Mouse (Mus musculus) CD4-positive, CD25-positive, alpha-beta regulatory T cell (primary cell): ENCODE data around the gene Nipsnap1. TPM values are rescaled to one million over a fixed set of nuclear protein-coding genes. Genes with fewer than 3 reads are reported as not detected.

Experiments
- polyA plus RNA-seq: library from polyadenylated mRNA; unstranded; fragments of 100-300 nt; shearing (Covaris generic); gene quantifications from one replicate; pipeline ENCODE4 v1.2.1, GENCODE M21; 2017

Nipsnap1 gene
- polyA plus RNA-seq = 38.4 TPM

DNA sequence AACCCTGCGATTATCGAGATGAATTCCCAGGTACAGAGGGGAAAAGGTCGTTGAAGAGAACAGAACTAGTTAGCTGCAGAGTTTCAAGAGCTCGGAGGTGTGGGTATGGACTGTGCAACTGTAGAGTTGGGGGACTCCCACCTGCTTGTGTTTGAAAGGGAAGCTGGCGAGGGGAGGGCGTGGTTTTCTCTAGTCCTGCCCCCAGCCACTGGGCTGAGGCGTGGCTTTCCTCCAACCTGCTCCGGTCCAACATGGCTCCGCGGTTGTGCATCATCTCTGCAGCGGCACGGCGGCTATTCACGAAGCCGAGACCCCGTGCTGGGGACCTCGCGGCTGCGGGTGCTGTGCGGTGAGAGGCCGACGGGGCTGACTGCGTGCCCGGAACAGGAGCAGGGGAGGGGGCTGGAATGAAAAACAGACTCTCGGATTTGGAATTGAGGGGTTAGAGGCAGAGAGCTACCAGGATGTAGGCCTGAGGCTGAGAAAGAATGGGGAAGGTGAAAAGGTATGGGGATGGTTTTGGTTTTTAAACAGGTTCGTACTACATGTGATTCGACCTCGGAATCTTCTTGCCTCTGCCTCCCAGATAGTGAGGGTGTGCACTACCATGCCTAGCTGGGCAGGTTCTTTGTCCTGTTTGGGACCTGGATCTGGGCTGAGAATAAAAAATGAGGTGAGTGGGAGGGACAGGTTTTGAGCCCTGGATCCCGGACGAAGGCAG, at the start of gene Nipsnap1:
Gene Nipsnap1 (plus strand): TSS at position 197 of the 721 bp plus-strand sequence.

DNA sequence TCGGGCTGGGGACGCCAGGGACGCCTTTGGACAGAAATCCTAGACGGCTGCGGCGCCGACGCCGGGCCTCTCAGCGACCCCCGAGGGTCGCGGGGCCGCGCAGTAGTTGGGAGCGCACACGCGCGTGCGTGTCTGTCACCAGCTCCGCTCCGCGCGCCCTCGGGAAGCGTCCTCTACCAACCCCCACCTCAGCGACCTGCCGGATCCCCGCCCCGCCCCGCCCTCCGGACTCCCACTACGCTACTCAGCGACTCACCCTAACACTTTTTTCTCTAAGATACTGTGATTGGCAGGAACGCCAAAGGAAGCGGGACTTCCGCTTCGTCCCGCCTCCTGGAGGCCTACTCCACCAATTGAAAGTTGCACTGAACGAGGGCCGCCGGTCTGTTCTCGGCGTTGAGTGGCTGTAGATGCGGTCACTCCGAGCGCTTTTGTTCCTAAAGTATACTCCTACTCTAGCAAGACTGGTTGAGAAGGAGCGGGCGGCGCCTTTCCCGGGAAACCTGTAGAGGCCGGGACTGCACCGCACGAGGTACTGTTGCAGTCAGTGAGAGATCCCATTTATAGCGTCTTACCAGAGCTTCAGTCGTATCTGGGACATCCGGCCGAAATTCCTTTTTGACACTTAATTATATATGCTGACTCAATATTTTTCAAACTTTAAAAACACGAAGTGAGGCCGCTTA, 24.4 kb upstream of the Nipsnap1 start, which contains the start of gene Nf2:
Gene Nf2 (minus strand): TSS at position 279 of the 686 bp plus-strand sequence.

DNA sequence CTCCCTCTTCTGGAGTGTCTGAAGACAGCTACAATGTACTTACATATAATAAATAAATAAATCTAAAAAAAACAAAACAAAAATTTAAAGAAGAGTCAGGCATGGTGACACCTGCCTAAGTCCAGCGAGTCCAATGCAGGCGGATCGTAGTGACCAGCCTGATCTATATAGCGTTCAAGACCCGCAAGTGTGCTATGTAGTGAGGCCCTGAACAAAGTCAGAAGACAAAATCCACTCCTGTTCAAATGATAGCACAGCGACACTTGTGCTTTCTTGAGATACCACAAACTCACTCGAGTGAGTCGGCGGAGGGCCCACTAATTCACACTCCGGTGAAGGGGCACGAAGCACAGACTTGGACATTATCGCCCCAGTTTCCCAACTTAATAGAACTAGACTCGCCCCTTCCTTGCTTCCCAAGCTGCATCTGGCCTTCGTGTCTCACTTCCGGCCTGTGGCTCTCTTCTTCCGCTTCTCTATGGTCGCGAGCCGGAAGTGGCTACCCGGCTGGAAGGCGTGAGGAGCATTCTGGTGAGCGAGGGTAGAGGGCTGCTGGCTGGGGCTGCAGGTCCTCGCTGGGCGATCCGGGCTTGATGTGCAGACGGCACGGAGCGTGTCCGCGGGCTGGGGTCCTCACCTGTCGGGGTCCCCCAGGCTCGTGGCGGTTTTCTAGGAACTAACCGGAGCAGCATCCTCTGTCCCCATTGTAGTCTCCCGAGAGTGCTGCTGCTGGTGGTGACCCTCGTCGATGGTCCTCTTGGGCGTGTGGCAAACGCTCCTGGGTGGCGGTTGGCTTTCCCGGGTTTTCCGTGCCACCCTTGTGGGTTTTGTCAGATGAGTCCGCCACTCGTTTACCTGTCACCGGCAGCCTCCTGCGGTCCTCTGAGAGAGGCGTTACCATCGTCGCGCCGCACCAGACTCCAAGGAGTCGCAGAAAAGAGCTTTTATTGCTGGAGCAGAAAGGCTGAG, 21.4 kb downstream of the Nipsnap1 start, which contains the start of gene Thoc5:
Gene Thoc5 (plus strand): TSS at position 473 of the 969 bp plus-strand sequence.

Other genes starting within 250 kb of the Nipsnap1 start
- 45.2 TPM for gene Ascc2, start 236.2 kb upstream of the Nipsnap1 start, polyA plus RNA-seq
- gene Uqcr10, start 169.6 kb upstream of the Nipsnap1 start, polyA plus RNA-seq = 349 TPM
- gene Zmat5, start 169.3 kb upstream of the Nipsnap1 start, polyA plus RNA-seq = 107 TPM
- not detected for gene Cabp7, start 127.2 kb upstream of the Nipsnap1 start, polyA plus RNA-seq
- 35.1 TPM for gene Nf2, start 24.4 kb upstream of the Nipsnap1 start, polyA plus RNA-seq
- 55.4 TPM for gene Thoc5, start 21.4 kb downstream of the Nipsnap1 start, polyA plus RNA-seq
- 11.5 TPM for gene Nefh, start 74.1 kb downstream of the Nipsnap1 start, polyA plus RNA-seq
- gene Ap1b1, start 112.9 kb downstream of the Nipsnap1 start, polyA plus RNA-seq = 99.1 TPM
- gene Rasl10a, start 184.2 kb downstream of the Nipsnap1 start, polyA plus RNA-seq = 0.16 TPM
- gene Gas2l1, start 191.4 kb downstream of the Nipsnap1 start, polyA plus RNA-seq = 4.7 TPM
- 6.4 TPM for gene Rhbdd3, start 225.0 kb downstream of the Nipsnap1 start, polyA plus RNA-seq
- gene Ewsr1, start 225.3 kb downstream of the Nipsnap1 start, polyA plus RNA-seq = 762 TPM